Mouse (Mus musculus) olfactory bulb, adult 2 months (tissue): Measurements from ENCODE around the gene Foxp1.

Source experiments
- CTCF ChIP-seq: fragments of 200-500 bp; IDR thresholded peaks from 2 replicates; pipeline ENCODE4 v1.5.1; 2012; ENCODE audit warnings: low read depth, mild to moderate bottlenecking, low read length, moderate library complexity; ENCODE audit not compliant: insufficient read depth
- POLR2A ChIP-seq: fragments of 200-500 bp; IDR thresholded peaks from 2 replicates; pipeline ENCODE4 v1.6.1; 2012; ENCODE audit warnings: mild to moderate bottlenecking, low read depth, low read length, moderate library complexity; ENCODE audit not compliant: insufficient read depth

GRCm38 (mm10) chr6:99203231-99203630 is 319.3 kb downstream of the Foxp1 start:
- TF ChIP-seq POLR2A: no peak
- TF ChIP-seq CTCF: no peak
